Mouse (Mus musculus): ENCODE data around the gene Nup188.

Nup188 gene

GRCm38 (mm10) chr2:30345971-30346676 lies 59.9 kb downstream of the Nup188 start:
- no peak for DNase-seq (ENCODE audit: extremely low read depth, insufficient read length, low spot score)

DNA sequence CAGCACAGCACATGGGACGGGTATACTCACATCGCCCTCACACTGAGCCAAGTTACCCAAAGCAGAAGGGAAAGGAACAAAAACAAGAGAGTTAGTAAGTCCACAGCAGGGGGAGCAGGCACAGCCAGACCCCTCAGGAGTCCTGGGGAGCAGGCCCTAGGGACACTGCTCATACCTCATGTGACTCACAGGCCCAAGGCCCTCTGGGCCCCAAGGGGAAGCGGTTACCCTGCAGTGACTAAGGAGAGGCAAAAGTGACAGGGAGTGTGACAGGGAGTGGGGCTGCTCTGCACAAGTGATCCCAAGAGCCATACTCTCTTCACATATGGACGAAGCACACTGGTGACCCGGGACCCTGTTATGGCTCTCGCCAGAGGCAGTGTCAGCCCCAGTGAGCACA lies 63.0 kb downstream of the Nup188 start:
- no peak for DNase-seq (ENCODE audit: extremely low read depth, insufficient read length, low spot score)

DNA sequence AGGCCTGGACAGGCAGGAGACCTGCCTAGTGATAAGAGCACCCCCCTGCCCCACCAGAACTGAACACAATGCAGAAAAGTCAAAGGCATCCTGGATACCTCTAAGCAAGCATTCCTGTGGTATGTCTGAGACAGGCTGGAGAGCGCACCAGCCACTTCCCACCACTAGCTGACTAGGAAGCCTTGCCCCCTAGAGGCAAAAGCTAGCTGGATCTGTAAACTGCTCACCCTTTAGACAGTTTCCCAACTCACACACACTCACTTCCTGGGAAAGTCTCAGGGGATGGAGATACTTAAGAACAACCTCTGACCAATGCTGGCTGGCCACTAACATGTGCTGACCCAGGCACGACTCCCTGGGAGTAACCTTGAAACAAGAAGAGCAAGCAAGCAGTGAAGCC lies 65.0 kb downstream of the Nup188 start:
- DNase-seq (ENCODE audit: extremely low read depth, insufficient read length, low spot score): peak; percentile 74

- no peak for DNase-seq (ENCODE audit: extremely low read depth, insufficient read length, low spot score)
These were observed 69.7 kb downstream of the Nup188 start for GRCm38 (mm10) chr2:30355861-30356260.

DNA sequence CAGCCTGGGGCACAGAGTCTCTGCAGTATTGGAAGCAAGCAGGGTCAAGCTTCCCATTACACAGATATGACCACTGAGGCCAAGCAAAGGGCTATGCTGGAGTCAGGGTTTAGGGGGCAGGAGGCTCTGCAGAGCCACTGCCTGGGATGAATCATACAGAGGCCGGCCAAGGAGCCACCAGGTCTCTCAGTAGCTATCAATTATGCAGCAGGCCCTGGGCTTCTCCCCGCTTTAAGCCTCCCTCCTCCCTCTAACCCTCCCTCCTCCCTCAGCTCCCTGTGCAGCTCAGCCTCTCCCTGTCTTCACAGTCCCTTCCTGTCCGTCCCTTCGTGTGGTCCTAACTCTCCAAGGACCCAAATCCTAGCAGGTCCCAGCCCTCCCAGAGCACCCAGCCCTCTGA lies 70.1 kb downstream of the Nup188 start:
- no peak for DNase-seq (ENCODE audit: extremely low read depth, insufficient read length, low spot score)

DNA sequence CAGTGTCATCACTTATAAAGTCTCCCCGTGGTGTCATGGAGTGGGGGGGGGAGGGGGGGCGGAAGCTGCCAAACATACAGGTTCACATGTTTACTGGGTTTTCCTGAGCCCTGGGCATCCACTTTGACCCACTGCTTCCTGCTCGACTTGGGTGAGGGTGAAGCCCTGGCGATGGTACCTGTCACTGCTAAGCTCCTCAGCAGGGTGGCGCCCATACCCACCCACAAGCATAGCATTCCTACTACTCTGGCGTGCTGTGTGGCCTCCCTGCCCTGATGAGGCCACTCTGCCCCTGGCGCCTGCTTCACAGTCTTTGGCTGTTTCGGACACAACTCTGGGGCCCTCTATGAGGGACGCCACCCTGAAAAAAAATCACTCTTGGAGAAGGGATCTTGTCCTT lies 70.7 kb downstream of the Nup188 start:
- no peak for DNase-seq (ENCODE audit: extremely low read depth, insufficient read length, low spot score)

- no peak for DNase-seq (ENCODE audit: extremely low read depth, insufficient read length, low spot score)
These were observed 71.6 kb downstream of the Nup188 start for GRCm38 (mm10) chr2:30357552-30358510.

DNA sequence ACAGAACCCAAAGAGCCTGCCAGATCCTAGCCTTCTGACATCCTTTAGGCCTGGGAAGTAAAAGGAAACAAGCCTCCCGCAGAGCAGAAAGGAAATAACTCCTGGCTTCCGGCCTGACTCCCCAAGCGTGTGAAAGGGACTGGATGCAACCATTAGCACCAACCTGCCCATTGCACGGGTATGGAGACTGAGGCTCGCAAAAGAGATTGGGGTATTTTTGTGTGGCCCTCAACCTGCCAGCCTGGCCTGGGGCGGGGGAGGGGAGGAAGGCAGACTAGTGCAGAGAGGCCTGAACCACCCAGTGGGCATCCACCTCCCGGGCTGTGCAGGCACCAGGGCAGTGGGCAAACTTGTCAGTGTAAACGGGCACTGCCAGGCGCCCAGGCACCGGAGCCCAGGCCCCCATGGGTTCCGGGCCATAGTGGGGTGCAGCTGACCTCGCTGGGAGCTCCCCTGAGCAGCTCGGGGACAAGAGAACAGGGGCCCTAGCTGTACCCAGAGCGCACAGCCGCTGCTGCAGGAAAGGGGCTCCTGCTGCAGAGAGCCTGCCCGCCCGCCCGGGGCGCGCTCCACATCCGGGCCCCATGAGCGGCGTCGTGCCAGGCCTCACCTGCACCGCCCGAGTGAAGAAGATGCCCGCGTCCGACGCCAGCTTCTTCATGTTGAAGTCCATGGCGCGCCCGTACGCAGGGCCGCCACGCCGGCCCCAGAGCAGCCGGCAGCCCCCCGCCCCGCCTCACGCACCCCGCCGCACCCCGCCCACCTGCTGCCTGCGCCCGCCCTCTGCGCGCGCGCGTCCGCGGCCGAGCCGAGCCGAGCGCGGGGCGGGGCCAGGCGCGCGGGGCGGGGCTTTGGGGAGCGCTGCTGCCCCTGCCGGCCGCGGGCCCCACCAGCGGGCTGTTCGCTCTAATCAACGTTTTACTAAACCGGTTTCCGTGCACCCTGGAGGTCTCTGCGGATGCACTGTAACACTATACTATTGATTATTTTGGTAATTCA lies 72.6 kb downstream of the Nup188 start, which contains the start of gene Sh3glb2:
TSS of gene Sh3glb2 (minus strand) at position 805 of the 999 bp plus-strand sequence.
- peak; percentile 72 for DNase-seq (ENCODE audit: extremely low read depth, insufficient read length, low spot score)

GRCm38 (mm10) chr2:30360626-30361025 lies 74.4 kb downstream of the Nup188 start:
- no peak for DNase-seq (ENCODE audit: extremely low read depth, insufficient read length, low spot score)

DNA sequence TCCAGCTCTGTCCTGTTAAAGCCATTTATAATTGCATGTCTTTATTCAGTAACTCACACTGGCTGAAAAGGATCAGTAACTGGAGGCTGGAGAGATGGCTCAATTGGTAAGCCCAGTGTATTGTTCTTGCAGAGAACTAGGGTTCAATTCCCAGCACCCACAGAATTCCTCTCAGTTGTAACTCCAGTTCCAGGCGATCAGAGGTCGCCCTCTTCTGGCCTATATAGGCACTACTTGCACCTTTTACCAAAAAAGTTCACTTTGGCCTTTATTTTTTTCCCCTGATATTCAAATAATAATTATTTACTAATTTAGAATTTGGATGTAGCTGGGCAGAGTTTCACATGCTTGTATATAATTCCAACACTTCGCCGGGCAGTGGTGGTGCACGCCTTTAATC lies 76.7 kb downstream of the Nup188 start:
- DNase-seq (ENCODE audit: extremely low read depth, insufficient read length, low spot score): no peak

DNA sequence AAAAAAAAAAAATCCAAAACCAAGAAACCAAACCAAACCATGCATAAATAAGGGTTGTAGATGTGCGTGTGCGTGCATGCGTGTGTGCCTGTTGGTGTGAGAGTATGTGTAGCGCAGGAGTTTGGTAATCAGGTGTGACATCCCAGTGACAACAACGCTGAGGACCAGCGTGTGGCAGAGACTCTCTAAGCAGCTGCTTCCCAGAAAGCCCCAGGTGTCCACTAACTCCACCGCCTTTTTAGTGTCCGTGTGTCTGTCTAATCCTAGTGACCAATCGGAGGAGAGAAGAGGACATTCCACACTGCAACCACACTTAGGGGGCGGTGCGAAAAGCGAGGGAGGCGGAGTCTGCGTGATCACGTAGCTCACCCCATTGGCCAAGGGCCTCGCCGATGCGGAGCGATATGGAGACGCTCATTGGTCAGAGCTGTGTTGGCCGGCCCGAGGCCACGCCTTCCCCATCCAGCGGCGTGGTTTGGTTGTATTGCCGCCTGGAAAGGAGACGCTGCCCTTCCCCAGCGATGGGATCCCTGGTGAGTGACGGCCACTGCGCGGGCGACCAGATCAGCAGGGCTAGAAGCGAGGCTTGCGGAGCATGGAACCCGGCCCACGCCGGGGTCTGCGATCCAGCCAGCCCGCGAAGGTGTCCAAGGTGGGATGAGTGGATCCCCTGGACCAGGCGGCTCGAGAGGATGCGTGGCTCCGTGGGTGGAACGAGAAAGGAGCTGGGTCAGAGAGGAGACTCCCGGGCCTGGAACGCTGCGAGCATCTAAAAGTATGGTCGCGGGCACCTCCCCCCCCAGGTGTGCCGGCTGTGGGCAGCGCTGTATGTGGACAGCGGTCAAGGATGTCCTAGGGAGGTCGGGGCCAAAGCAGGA lies 77.8 kb downstream of the Nup188 start, which contains the start of gene Miga2:
TSS of gene Miga2 (plus strand) at position 461 of the 878 bp plus-strand sequence.
- DNase-seq (ENCODE audit: extremely low read depth, insufficient read length, low spot score): peak; percentile 97

- DNase-seq (ENCODE audit: extremely low read depth, insufficient read length, low spot score): no peak
These were observed 79.3 kb downstream of the Nup188 start for GRCm38 (mm10) chr2:30365281-30366069.

DNA sequence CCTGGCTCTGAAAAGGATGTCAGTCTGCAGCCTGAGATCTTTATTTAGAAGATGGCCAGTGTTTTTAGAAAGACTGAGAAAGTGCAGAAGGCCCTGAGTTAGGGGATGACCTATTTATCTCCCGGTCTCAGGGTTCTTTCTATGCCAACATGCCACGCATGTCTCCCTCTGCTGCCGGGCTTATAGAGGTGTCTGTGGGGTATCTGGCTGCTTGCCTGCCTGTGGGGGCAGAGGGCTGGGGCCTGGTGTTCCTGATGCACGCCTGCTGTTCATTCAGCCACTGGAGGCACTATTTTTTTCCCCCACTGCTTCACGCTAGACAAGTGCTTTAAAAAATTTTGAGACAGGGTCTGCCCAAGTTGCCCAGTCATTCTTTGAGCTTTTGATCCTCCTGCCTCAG lies 80.0 kb downstream of the Nup188 start:
- no peak for DNase-seq (ENCODE audit: extremely low read depth, insufficient read length, low spot score)

- DNase-seq (ENCODE audit: extremely low read depth, insufficient read length, low spot score): no peak
These were observed 85.3 kb downstream of the Nup188 start for GRCm38 (mm10) chr2:30371544-30371943.

DNA sequence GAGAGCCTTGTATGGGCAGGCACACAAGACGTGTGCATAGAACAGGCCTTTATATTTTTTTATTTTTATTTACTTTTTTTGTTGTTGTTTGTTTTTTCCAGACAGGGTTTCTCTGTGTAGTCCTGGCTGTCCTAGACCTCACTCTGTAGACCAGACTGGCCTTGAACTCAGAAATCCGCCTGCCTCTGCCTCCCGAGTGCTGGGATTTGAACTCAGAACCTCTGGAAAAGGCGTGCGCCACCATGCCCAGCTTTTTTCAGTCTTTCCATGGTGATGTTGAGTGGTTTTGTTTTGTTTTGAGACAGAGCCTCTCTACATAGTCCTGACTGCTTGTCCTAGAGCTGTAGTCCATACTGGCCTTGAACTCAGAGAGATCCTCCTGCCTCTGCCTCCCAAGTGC lies 86.5 kb downstream of the Nup188 start:
- no peak for DNase-seq (ENCODE audit: extremely low read depth, insufficient read length, low spot score)

- DNase-seq (ENCODE audit: extremely low read depth, insufficient read length, low spot score): no peak
These were observed 89.7 kb downstream of the Nup188 start for GRCm38 (mm10) chr2:30375893-30376292.

GRCm38 (mm10) chr2:30377721-30378120 lies 91.5 kb downstream of the Nup188 start:
- DNase-seq (ENCODE audit: extremely low read depth, insufficient read length, low spot score): no peak

DNA sequence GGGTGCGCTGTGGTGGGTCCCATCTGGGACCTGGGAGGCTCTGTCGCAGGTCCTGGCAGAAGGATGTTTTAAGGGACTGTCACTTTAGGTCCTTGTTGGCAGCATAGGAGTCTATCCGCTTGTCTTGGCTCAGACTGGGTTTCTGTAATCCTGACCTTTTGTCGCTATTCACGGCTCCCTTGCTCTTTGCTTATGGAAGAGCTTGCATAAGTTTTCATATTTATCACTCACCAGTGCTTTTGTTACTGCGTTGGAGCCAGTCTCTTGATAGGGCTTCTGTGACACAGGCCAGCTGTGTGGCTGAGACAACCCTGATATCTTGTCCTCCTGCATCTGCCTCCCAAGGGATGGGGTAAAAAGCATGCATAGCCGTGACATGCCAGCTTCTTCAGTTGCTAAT lies 93.1 kb downstream of the Nup188 start:
- no peak for DNase-seq (ENCODE audit: extremely low read depth, insufficient read length, low spot score)

Measured in 3134 (cell line).